37 mouse cellular contexts compared by ENCODE assay signal in genomic region chr11:70837031-70837430, GRCm38 (mm10). TPM values are rescaled to one million over a fixed set of nuclear protein-coding genes. Genes with fewer than 3 reads are reported as not detected.
"Had no signal": no experiment of that assay in that cellular context is flagged by ENCODE, and none has a peak within 500 bp of the region (broad histone marks: within the 10 kb centered on the region; RNA-seq: fewer than 3 reads in every experiment).

No protein-coding gene starts in this region.

- H3K36me3 ChIP-seq: limb, embryonic 10.5 days; limb, embryonic 12.5 days; limb, embryonic 13.5 days; limb, embryonic 15.5 days; liver, embryonic 13.5 days; liver, embryonic 15.5 days; lung, embryonic 15.5 days; midbrain, embryonic 10.5 days; midbrain, embryonic 12.5 days; midbrain, embryonic 13.5 days; midbrain, embryonic 15.5 days; neural tube, embryonic 12.5 days had no signal

- H3K9ac ChIP-seq: limb, embryonic 12.5 days; limb, embryonic 13.5 days; limb, embryonic 15.5 days; liver, embryonic 13.5 days; liver, embryonic 14.5 days; liver, embryonic 15.5 days; lung, embryonic 14.5 days; lung, embryonic 15.5 days; midbrain, embryonic 12.5 days; midbrain, embryonic 13.5 days; midbrain, embryonic 15.5 days; neural tube, embryonic 12.5 days had no signal

- ATAC-seq: lung, postnatal 0 days; midbrain, embryonic 13.5 days; midbrain, embryonic 15.5 days; midbrain, embryonic 16.5 days had no signal

- H3K27ac ChIP-seq: left cerebral cortex, adult 2 months; limb, embryonic 10.5 days; limb, embryonic 12.5 days; limb, embryonic 13.5 days; limb, embryonic 15.5 days; liver, embryonic 13.5 days; liver, embryonic 14.5 days; liver, embryonic 15.5 days; lung, embryonic 15.5 days; macrophage; midbrain, embryonic 10.5 days; midbrain, embryonic 12.5 days; midbrain, embryonic 13.5 days; midbrain, embryonic 15.5 days; neural tube, embryonic 12.5 days had no signal

- DNase-seq: left cerebral cortex, postnatal 4 days; liver; liver, embryonic 13.5 days; lung, adult 18-20 months; lung, adult 2 months; lung, embryonic 14.5 days; lung, postnatal 10 days; lung, postnatal 14 days; lung, postnatal 36 days; lung, postnatal 4 days; midbrain, embryonic 14.5 days had no signal

- H3K27me3 ChIP-seq: limb, embryonic 12.5 days; limb, embryonic 13.5 days; limb, embryonic 15.5 days; liver, embryonic 13.5 days; liver, embryonic 15.5 days; lung, embryonic 15.5 days; midbrain, embryonic 12.5 days; midbrain, embryonic 13.5 days; midbrain, embryonic 15.5 days; neural tube, embryonic 12.5 days had no signal

- H3K4me2 ChIP-seq: limb, embryonic 12.5 days; limb, embryonic 13.5 days; limb, embryonic 15.5 days; liver, embryonic 13.5 days; liver, embryonic 15.5 days; lung, embryonic 14.5 days; lung, embryonic 15.5 days; midbrain, embryonic 11.5 days; midbrain, embryonic 12.5 days; midbrain, embryonic 13.5 days; midbrain, embryonic 15.5 days; neural tube, embryonic 12.5 days had no signal

- H3K4me1 ChIP-seq: limb, embryonic 10.5 days; limb, embryonic 12.5 days; limb, embryonic 13.5 days; limb, embryonic 15.5 days; lung, embryonic 15.5 days; megakaryocyte, embryonic 14.5 days; midbrain, embryonic 12.5 days; midbrain, embryonic 13.5 days; midbrain, embryonic 15.5 days; neural tube, embryonic 12.5 days had no signal

- H3K9me3 ChIP-seq: limb, embryonic 10.5 days; limb, embryonic 12.5 days; limb, embryonic 13.5 days; limb, embryonic 15.5 days; liver, embryonic 13.5 days; liver, embryonic 15.5 days; lung, embryonic 15.5 days; midbrain, embryonic 12.5 days; midbrain, embryonic 13.5 days; midbrain, embryonic 15.5 days had no signal

- H3K4me3 ChIP-seq: left cerebral cortex, adult 2 months; limb, embryonic 10.5 days; limb, embryonic 12.5 days; limb, embryonic 13.5 days; limb, embryonic 15.5 days; liver, embryonic 13.5 days; liver, embryonic 15.5 days; lung, embryonic 15.5 days; megakaryocyte, embryonic 14.5 days; midbrain, embryonic 10.5 days; midbrain, embryonic 12.5 days; midbrain, embryonic 13.5 days; midbrain, embryonic 15.5 days; myocyte; neural tube, embryonic 12.5 days had no signal

RNA-seq across cellular contexts. Expression of gene Scimp, which starts 24.6 kb away (rescaled TPM):
- total RNA-seq: left cerebral cortex, adult 18-20 months; left cerebral cortex, adult 2 months; left cerebral cortex, postnatal 10 days; left cerebral cortex, postnatal 14 days; left cerebral cortex, postnatal 25 days; left cerebral cortex, postnatal 36 days; left cerebral cortex, postnatal 4 days; midbrain, postnatal 0 days had no signal
- polyA plus RNA-seq: limb, embryonic 11.5 days; limb, embryonic 12.5 days; lung, embryonic 14.5 days; midbrain, embryonic 10.5 days; midbrain, embryonic 11.5 days; midbrain, embryonic 12.5 days; midbrain, embryonic 15.5 days; midbrain, embryonic 16.5 days; midbrain, postnatal 0 days; neural tube, embryonic 12.5 days had no signal
